Mouse (Mus musculus) neural tube, embryonic 10.5 days (tissue): ENCODE data around the gene Btbd2.
A peak's percentile ranks its signal among the peaks of the same experiment; 100 is the strongest.
"Not testable (repeated sequence)": the region's sequence is repeated elsewhere in the genome, so short reads cannot be mapped to it uniquely, and the experiment has no call there.

Experiments
- DNase-seq: peaks from one replicate; pipeline ENCODE4 v3.0.0-alpha.2; 2017; ENCODE audit warnings: low spot score; ENCODE audit errors: extremely low spot score

Btbd2 gene

DNA sequence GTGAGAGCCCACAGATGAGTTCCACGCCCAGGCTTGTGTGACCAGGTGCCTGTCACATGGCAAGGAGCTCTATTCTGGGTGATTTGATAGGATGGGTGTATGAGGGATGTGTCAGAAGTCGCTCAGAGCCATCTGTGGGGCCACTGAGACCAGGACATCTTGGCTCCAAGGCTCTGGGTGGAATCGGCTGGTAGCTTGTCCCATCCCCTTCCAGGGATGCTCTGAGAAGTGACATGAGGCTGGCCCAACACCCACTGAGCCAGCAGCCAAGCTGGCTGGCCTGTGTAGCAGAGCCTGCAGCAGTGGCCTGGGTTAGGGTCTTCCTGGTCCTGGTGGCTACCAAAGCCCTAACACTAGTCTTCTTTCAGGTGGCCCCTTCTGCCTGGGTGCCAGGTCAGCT, 48.4 kb downstream of the Btbd2 start:
- no peak for DNase-seq

DNA sequence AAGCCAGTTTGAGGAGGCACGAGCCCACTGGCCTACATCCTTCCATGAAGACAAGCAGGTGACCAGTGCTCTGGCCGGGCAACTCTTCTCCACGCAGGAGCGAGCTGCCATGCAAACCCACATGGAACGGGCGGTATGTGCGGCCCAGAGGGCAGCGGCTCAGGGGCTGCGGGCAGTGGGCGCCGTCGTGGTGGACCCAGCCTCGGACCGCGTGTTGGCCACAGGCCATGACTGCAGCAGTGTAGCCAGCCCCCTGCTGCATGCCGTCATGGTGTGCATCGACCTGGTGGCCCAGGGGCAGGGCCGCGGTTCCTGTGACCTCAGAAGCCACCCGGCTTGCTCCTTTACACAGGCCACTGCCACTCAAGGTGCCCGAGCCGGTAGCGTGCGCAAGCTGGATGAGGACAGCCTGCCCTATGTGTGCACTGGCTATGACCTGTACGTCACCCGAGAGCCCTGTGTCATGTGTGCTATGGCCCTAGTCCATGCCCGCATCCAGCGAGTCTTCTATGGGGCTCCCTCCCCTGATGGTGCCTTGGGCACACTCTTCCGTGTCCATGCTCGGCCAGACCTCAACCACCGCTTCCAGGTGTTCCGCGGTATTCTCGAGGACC, 50.0 kb downstream of the Btbd2 start:
- DNase-seq, result no peak

DNA sequence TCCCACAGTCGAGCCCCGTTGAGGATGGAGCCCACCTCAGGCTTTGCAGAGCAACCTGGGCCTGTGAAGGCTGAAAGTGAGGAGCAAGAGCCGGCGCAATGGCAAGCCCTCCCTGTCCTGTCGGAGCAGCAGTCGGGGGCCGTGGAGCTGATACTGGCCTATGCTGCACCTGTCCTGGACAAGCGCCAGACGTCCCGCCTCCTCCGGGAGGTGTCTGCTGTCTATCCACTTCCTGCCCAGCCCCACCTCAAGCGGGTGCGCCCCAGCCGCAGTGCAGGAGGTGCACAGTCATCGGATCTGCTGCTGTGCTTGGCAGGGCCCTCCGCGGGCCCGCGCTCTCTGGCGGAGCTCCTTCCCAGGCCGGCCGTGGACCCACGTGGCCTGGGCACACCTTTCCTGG, 50.6 kb downstream of the Btbd2 start:
- no peak for DNase-seq

DNA sequence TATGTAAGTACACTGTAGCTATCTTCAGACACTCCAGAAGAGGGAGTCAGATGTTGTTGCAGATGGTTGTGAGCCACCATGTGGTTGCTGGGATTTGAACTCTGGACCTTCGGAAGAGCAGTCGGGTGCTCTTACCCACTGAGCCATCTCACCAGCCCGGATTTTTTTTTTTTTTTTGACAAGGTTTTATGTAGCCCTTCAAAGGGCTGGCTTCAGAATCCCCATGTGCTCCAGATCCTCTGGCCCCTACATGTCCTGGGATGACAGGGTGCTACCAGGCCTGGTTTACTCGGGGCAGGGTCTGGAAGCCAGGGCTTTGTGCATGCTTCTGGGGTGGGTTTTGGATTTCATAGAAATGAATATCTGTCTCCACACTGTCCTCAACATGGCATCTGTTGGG, 51.1 kb downstream of the Btbd2 start, which contains the start of gene Gm49322:
Gene Gm49322, plus strand, starts transcription at position 301 of the 400 bp plus-strand sequence.
- DNase-seq, result not testable (repeated sequence)

DNA sequence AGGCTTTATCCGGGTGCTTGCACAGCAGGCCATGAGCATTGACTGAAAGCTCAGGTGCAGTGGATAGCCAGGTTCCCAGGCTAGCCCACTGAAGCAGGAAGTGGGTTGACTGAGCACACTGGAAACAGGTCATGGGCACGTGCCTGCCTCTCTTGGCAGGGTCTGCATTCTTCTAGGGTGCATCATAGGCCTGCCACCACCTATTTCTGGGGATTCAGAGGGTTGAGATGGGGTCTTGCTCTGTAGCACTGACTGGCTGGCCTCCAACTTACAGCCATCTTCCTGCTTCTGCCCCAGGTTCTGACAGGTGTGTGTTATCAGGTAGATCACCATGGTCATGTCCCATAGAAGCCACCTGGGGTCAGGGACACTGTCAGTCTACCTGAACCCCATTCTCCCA, 51.9 kb downstream of the Btbd2 start:
- no peak for DNase-seq

DNA sequence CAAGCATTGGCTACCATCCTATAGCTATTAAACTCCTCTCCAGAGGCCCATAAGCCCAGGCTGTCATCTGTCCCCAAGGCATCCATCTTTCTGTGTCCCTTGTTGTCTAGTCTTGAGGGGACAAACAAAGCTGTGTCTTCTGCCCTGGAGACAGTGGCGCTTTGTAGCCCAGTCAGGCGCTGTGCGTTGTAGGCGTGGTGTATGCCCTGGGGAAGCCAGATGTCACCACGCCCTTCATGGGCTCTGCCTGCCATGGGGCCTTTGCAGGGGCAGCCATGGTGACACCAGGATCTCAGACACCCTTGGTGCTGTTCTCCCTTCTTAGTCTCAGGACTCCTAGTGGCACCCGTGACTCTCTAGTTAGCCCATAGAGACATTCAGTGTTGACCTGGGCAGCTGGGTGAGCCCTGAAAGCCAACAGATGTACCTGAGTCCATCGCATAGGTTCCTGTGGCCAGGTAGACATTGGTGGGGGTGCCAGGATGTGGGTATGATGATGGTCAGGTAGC, 52.8 kb downstream of the Btbd2 start:
- DNase-seq, result no peak

DNA sequence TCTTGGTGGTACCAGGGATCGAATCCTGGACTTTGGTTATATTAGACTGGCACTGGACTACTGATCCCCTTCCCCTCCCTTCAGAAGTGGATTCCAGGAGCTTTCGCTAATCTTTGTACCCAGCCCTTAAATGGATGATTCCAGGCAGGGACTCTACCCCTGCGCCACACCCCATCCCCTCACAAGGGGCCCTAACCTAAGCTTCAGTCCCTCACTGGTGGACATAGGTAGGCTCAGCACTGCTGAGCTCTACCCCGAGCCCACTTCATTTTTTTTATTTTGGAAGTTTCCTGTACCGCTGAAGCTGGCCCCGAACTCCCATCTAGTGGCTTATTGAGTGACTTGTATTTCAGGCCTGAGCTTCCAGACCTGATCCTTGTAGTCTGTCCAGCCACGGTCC, 53.5 kb downstream of the Btbd2 start:
- no peak for DNase-seq

DNA sequence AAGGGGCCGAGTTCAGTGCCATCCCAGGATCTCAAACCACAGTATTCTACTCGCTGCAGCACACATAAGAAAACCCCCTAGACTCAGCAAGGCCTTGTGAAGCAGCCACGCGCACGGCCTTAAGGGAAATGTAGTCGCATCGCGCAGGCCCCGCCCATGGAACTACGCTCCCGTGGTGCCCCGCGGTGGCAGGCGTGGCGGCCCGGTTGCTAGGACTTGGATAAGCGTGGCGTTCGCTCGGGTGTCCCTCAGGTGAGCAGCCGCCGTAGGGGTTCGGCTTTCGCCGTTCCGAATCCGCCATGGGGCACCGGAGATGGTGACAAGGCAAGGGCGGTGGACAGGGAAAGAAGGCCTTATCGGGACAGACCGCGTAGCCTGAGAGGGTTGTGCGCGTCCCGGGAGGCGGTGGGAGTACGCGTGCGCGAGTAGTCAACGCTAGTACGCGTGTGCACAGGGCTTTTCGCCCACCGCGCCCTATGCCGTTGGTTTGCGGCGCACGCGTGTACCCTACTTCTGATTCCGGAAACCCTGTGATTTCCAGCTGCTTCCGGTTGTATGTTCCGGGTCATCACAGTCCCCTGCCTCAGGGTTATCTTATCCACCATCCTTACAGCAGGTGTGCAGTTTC, 54.1 kb downstream of the Btbd2 start, which contains the start of the genes Scamp4 and Adat3:
Gene Scamp4, plus strand, starts transcription at position 175 of the 628 bp plus-strand sequence.
Gene Adat3, plus strand, starts transcription at position 183 of the 628 bp plus-strand sequence.
- peak; percentile 96 for DNase-seq

DNA sequence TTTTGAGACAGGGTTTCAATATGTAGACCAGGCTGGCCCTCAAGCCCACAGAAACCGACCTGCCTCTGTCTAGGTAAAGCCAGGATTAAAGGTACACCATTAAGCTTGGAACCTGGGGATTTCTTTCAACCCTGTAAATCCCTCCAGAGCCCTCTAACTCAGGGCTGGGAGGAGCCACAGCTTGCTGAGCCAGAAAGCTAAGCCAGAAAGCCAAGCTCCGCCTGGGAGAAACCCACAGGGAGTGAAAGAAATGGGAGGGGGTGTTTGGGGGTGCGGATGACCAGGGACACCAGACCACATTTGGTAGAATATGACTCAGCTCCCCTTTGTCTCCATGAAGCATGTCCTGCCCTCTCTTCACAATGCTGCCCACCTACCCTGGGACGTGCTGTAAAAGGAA, 60.6 kb downstream of the Btbd2 start:
- no peak for DNase-seq
